Mouse (Mus musculus) CH12F3 (cell line): ENCODE results near the gene Mpg.

Experiments
- in situ Hi-C: fragments of 300-500 bp; cut with MboI; formaldehyde crosslinking; loops from 2 replicates; pipeline ENCODE4 v1.14.3; 2020; ENCODE audit warnings: low sequenced_read_pairs

Gene Mpg

GRCm38 (mm10) chr11:32226124-32226871 lies at the start of gene Mpg:
Mpg (plus strand) TSS chr11:32226505.
- in situ Hi-C loops: no loop called here

GRCm38 (mm10) chr11:32178506-32178905 lies 47.8 kb upstream of the Mpg start:
- in situ Hi-C loops: no loop called here

GRCm38 (mm10) chr11:32181246-32181645 lies 45.1 kb upstream of the Mpg start:
- in situ Hi-C loops: loop anchor here (5.0 kb wide), 1 partner anchor 56 kb away; no protein-coding TSS in a partner anchor

- in situ Hi-C loops: loop anchor here (5.0 kb wide), 1 partner anchor 55 kb away; no protein-coding TSS in a partner anchor
Observed at GRCm38 (mm10) chr11:32181973-32182868, 44.1 kb upstream of the Mpg start.

GRCm38 (mm10) chr11:32184469-32184868 lies 41.8 kb upstream of the Mpg start:
- in situ Hi-C loops: loop anchor here (5.0 kb wide), 1 partner anchor 53 kb away; no protein-coding TSS in a partner anchor

- in situ Hi-C loops: no loop called here
Observed at GRCm38 (mm10) chr11:32186031-32186430, 40.3 kb upstream of the Mpg start.

GRCm38 (mm10) chr11:32187256-32187655 lies 39.0 kb upstream of the Mpg start:
- in situ Hi-C loops: no loop called here

- in situ Hi-C loops: no loop called here
Observed at GRCm38 (mm10) chr11:32188881-32189280, 37.4 kb upstream of the Mpg start.

- in situ Hi-C loops: no loop called here
Observed at GRCm38 (mm10) chr11:32189434-32189833, 36.9 kb upstream of the Mpg start.

- in situ Hi-C loops: no loop called here
Observed at GRCm38 (mm10) chr11:32190119-32190518, 36.2 kb upstream of the Mpg start.

- in situ Hi-C loops: no loop called here
Observed at GRCm38 (mm10) chr11:32190603-32191110, 35.6 kb upstream of the Mpg start.

GRCm38 (mm10) chr11:32193156-32193555 lies 33.1 kb upstream of the Mpg start:
- in situ Hi-C loops: no loop called here

GRCm38 (mm10) chr11:32194086-32194485 lies 32.2 kb upstream of the Mpg start:
- in situ Hi-C loops: no loop called here

- in situ Hi-C loops: no loop called here
Observed at GRCm38 (mm10) chr11:32194626-32195025, 31.7 kb upstream of the Mpg start.

- in situ Hi-C loops: no loop called here
Observed at GRCm38 (mm10) chr11:32195867-32196540, 30.3 kb upstream of the Mpg start.

GRCm38 (mm10) chr11:32196727-32197126 lies 29.6 kb upstream of the Mpg start:
- in situ Hi-C loops: no loop called here

GRCm38 (mm10) chr11:32197766-32198165 lies 28.5 kb upstream of the Mpg start:
- in situ Hi-C loops: no loop called here

GRCm38 (mm10) chr11:32198256-32198955 lies 27.9 kb upstream of the Mpg start:
- in situ Hi-C loops: no loop called here

GRCm38 (mm10) chr11:32199230-32199629 lies 27.1 kb upstream of the Mpg start:
- in situ Hi-C loops: no loop called here

GRCm38 (mm10) chr11:32200075-32200601 lies 26.2 kb upstream of the Mpg start, which contains the start of gene Il9r:
Il9r (minus strand) TSS chr11:32200279.
- in situ Hi-C loops: no loop called here
